8 mouse cellular contexts compared by ENCODE assay signal in genomic region chr7:18921069-18921468, GRCm38 (mm10). TPM values are rescaled to one million over a fixed set of nuclear protein-coding genes. Genes with fewer than 3 reads are reported as not detected.
DNase-seq lines count a peak whose midpoint lies in the region; ATAC-seq lines count a peak whose summit lies in the region.

No protein-coding gene starts in this region.

- no peaks in the 10 kb centered on the region for H3K9me3 ChIP-seq in embryonic facial prominence, embryonic 11.5 days (replicated peaks; ENCODE audit: control insufficient read depth, low read length)
- no peaks in the 10 kb centered on the region for H3K9me3 ChIP-seq in heart, embryonic 13.5 days
- no peaks in the 10 kb centered on the region for H3K9me3 ChIP-seq in kidney, embryonic 16.5 days (ENCODE audit: low read length)
- no peaks in the 10 kb centered on the region for H3K9me3 ChIP-seq in liver, embryonic 11.5 days (ENCODE audit: control insufficient read depth, low read length)
- H3K9me3 ChIP-seq in neural tube, embryonic 15.5 days (replicated peaks) = no peaks in the 10 kb centered on the region

- H3K4me2 ChIP-seq in embryonic facial prominence, embryonic 11.5 days (ENCODE audit: low read depth, low read length) = no peak overlapping the region
- H3K4me2 ChIP-seq in heart, embryonic 13.5 days = peak overlapping the region; percentile 13; the same call in 1 of the 2 replicates
- H3K4me2 ChIP-seq in kidney, embryonic 16.5 days (replicated peaks; ENCODE audit: low read depth, low read length) = peak overlapping the region; percentile 30
- peak overlapping the region; percentile 30; the same call in 1 of the 2 replicates for H3K4me2 ChIP-seq in liver, embryonic 11.5 days
- H3K4me2 ChIP-seq in neural tube, embryonic 15.5 days = peak overlapping the region; percentile 46

- 0 out of 2 replicates have a peak, but pooled peaks have one; percentile 30 for ATAC-seq in embryonic facial prominence, embryonic 11.5 days (replicated peaks; ENCODE audit: insufficient number of reproducible peaks, low FRiP score, low TSS enrichment, low read depth)
- no peak for ATAC-seq in heart, embryonic 13.5 days (ENCODE audit: extremely low read depth, insufficient number of reproducible peaks, low FRiP score, low TSS enrichment)
- 0 out of 2 replicates have a peak, but pooled peaks have one; percentile 33 for ATAC-seq in kidney, embryonic 16.5 days (ENCODE audit: low FRiP score, low TSS enrichment)
- 0 out of 2 replicates have a peak, but pooled peaks have one; percentile 27 for ATAC-seq in liver, embryonic 11.5 days (replicated peaks; ENCODE audit: low FRiP score)
- ATAC-seq in neural tube, embryonic 15.5 days (ENCODE audit: low FRiP score) = no peak

- H3K4me1 ChIP-seq in embryonic facial prominence, embryonic 11.5 days (ENCODE audit: control insufficient read depth, insufficient read depth, low read length) = 0 out of 2 replicates have a peak, but pooled peaks cover 3% of the 10 kb centered on the region
- H3K4me1 ChIP-seq in heart, embryonic 13.5 days = peaks cover 16% of the 10 kb centered on the region
- H3K4me1 ChIP-seq in kidney, embryonic 16.5 days (ENCODE audit: insufficient read depth, low read length) = peaks cover 8% of the 10 kb centered on the region; the same call in 1 of the 2 replicates
- H3K4me1 ChIP-seq in liver, embryonic 11.5 days (replicated peaks; ENCODE audit: control insufficient read depth, insufficient read depth, low read length) = peaks cover 3% of the 10 kb centered on the region; the same call in 1 of the 2 replicates
- peaks cover 44% of the 10 kb centered on the region for H3K4me1 ChIP-seq in neural tube, embryonic 15.5 days

- no peak overlapping the region for H3K27ac ChIP-seq in embryonic facial prominence, embryonic 11.5 days (replicated peaks; ENCODE audit: low read depth, low read length)
- H3K27ac ChIP-seq in heart, embryonic 13.5 days (replicated peaks) = no peak overlapping the region
- no peak overlapping the region for H3K27ac ChIP-seq in kidney, embryonic 16.5 days (ENCODE audit: low read length)
- no peak overlapping the region for H3K27ac ChIP-seq in liver, embryonic 11.5 days (ENCODE audit: low read depth, low read length)
- H3K27ac ChIP-seq in neural tube, embryonic 15.5 days (replicated peaks) = peak overlapping the region; percentile 69

- no peak overlapping the region for H3K4me3 ChIP-seq in embryonic facial prominence, embryonic 11.5 days (ENCODE audit: low read depth, low read length)
- H3K4me3 ChIP-seq in heart, embryonic 13.5 days = no peak overlapping the region
- no peak overlapping the region for H3K4me3 ChIP-seq in kidney, embryonic 16.5 days (ENCODE audit: low read length)
- H3K4me3 ChIP-seq in liver, embryonic 11.5 days (ENCODE audit: low read depth, low read length) = no peak overlapping the region
- peak overlapping the region; percentile 5; the same call in 1 of the 2 replicates for H3K4me3 ChIP-seq in neural tube, embryonic 15.5 days (replicated peaks)

- no peak overlapping the region for H3K9ac ChIP-seq in embryonic facial prominence, embryonic 11.5 days (replicated peaks; ENCODE audit: low read length)
- no peak overlapping the region for H3K9ac ChIP-seq in heart, embryonic 13.5 days
- H3K9ac ChIP-seq in kidney, embryonic 16.5 days (replicated peaks; ENCODE audit: low read length) = no peak overlapping the region
- no peak overlapping the region for H3K9ac ChIP-seq in liver, embryonic 11.5 days (ENCODE audit: low read depth, low read length)
- H3K9ac ChIP-seq in neural tube, embryonic 15.5 days (replicated peaks) = 0 out of 2 replicates have a peak overlapping the region, but pooled peaks have one; percentile 28

- 2% methylated on average over 12 of the region's 12 CpGs for WGBS in embryonic facial prominence, embryonic 11.5 days
- WGBS in heart, embryonic 13.5 days = under 1% methylated on average over 12 of the region's 12 CpGs
- WGBS in kidney, embryonic 16.5 days = 2% methylated on average over 12 of the region's 12 CpGs
- WGBS in liver, embryonic 11.5 days = 1% methylated on average over 12 of the region's 12 CpGs
- 5% methylated on average over 12 of the region's 12 CpGs for WGBS in neural tube, embryonic 15.5 days

- DNase-seq in 416B (ENCODE audit: low read depth) (peak; percentile 56), ZHBTc4 (ENCODE audit: low read depth, low spot score) (peak; percentile 88)
- DNase-seq in embryonic facial prominence, embryonic 11.5 days (ENCODE audit: low spot score) = peak; percentile 60
- no peak for DNase-seq in liver, embryonic 11.5 days (ENCODE audit: low spot score)
- DNase-seq in urinary bladder, postnatal 10 days (ENCODE audit: low spot score) = no peak

- H3K27me3 ChIP-seq in embryonic facial prominence, embryonic 11.5 days (ENCODE audit: control insufficient read depth, insufficient read depth, low read length) = peaks cover 9% of the 10 kb centered on the region
- H3K27me3 ChIP-seq in heart, embryonic 13.5 days (replicated peaks) = peaks cover 60% of the 10 kb centered on the region
- peaks cover 43% of the 10 kb centered on the region for H3K27me3 ChIP-seq in kidney, embryonic 16.5 days (ENCODE audit: insufficient read depth, low read length)
- peaks cover 37% of the 10 kb centered on the region for H3K27me3 ChIP-seq in liver, embryonic 11.5 days (replicated peaks; ENCODE audit: control insufficient read depth, insufficient read depth, low read length)
- no peaks in the 10 kb centered on the region for H3K27me3 ChIP-seq in neural tube, embryonic 15.5 days (replicated peaks)

- H3K36me3 ChIP-seq in embryonic facial prominence, embryonic 11.5 days (replicated peaks; ENCODE audit: control insufficient read depth, insufficient read depth, low read depth, low read length) = no peaks in the 10 kb centered on the region
- no peaks in the 10 kb centered on the region for H3K36me3 ChIP-seq in heart, embryonic 13.5 days
- H3K36me3 ChIP-seq in kidney, embryonic 16.5 days (ENCODE audit: insufficient read depth, low read length) = no peaks in the 10 kb centered on the region
- no peaks in the 10 kb centered on the region for H3K36me3 ChIP-seq in liver, embryonic 11.5 days (ENCODE audit: control insufficient read depth, insufficient read depth, low read length)
- no peaks in the 10 kb centered on the region for H3K36me3 ChIP-seq in neural tube, embryonic 15.5 days

RNA-seq across cellular contexts. Expression of gene Nova2, which starts 4.6 kb away (rescaled TPM):
- 1.4 and 1.7 TPM in 2 replicates for polyA plus RNA-seq in embryonic facial prominence, embryonic 11.5 days (2014; fragmentation: Nextera tagmentation; extraction: Ambion mirVana)
- 0.52 and 0.60 TPM in 2 replicates for polyA plus RNA-seq in heart, embryonic 13.5 days (2015; fragmentation: Nextera tagmentation; extraction: Ambion mirVana)
- 0.67 and 0.77 TPM in 2 replicates for polyA plus RNA-seq in kidney, embryonic 16.5 days (2015; fragmentation: Nextera tagmentation; extraction: Ambion mirVana)
- polyA plus RNA-seq in liver, embryonic 11.5 days (2014; fragmentation: Nextera tagmentation; extraction: Ambion mirVana) = 0.22 and 0.41 TPM in 2 replicates
- 9.4 and 10.6 TPM in 2 replicates for polyA plus RNA-seq in neural tube, embryonic 15.5 days (2015; fragmentation: Nextera tagmentation; extraction: Ambion mirVana)

RNA-seq across cellular contexts. Expression of gene Ccdc61, which starts 10.9 kb away (rescaled TPM):
- 22.6 and 26.5 TPM in 2 replicates for polyA plus RNA-seq in embryonic facial prominence, embryonic 11.5 days (2014; fragmentation: Nextera tagmentation; extraction: Ambion mirVana)
- 18.2 and 23.0 TPM in 2 replicates for polyA plus RNA-seq in heart, embryonic 13.5 days (2015; fragmentation: Nextera tagmentation; extraction: Ambion mirVana)
- polyA plus RNA-seq in kidney, embryonic 16.5 days (2015; fragmentation: Nextera tagmentation; extraction: Ambion mirVana) = 30.8 and 31.7 TPM in 2 replicates
- polyA plus RNA-seq in liver, embryonic 11.5 days (2014; fragmentation: Nextera tagmentation; extraction: Ambion mirVana) = 20.8 and 21.1 TPM in 2 replicates
- 29.9 and 31.9 TPM in 2 replicates for polyA plus RNA-seq in neural tube, embryonic 15.5 days (2015; fragmentation: Nextera tagmentation; extraction: Ambion mirVana)

RNA-seq across cellular contexts. Expression of gene Pglyrp1, which starts 49.9 kb away (rescaled TPM):
- polyA plus RNA-seq in embryonic facial prominence, embryonic 11.5 days (2014; fragmentation: Nextera tagmentation; extraction: Ambion mirVana) = 0.49 and 0.70 TPM in 2 replicates
- 0.82 and 1.2 TPM in 2 replicates for polyA plus RNA-seq in heart, embryonic 13.5 days (2015; fragmentation: Nextera tagmentation; extraction: Ambion mirVana)
- 1.8 TPM in 2 replicates for polyA plus RNA-seq in kidney, embryonic 16.5 days (2015; fragmentation: Nextera tagmentation; extraction: Ambion mirVana)
- polyA plus RNA-seq in liver, embryonic 11.5 days (2014; fragmentation: Nextera tagmentation; extraction: Ambion mirVana) = 7.9 TPM in 2 replicates
- polyA plus RNA-seq in neural tube, embryonic 15.5 days (2015; fragmentation: Nextera tagmentation; extraction: Ambion mirVana) = 19.2 and 26.6 TPM in 2 replicates

Comparison
In these comparisons a context has a peak if more than half of its experiments do, and no peak if none do; other contexts are left out.
1. DNase-seq: peak in 416B (single experiment), ZHBTc4 (single experiment) and embryonic facial prominence, embryonic 11.5 days (single experiment); none in liver, embryonic 11.5 days (single experiment) and urinary bladder, postnatal 10 days (single experiment).
2. ATAC-seq: peak in embryonic facial prominence, embryonic 11.5 days (single experiment), kidney, embryonic 16.5 days (single experiment) and liver, embryonic 11.5 days (single experiment); none in heart, embryonic 13.5 days (single experiment) and neural tube, embryonic 15.5 days (single experiment).